8 mouse cellular contexts compared by ENCODE assay signal in genomic region chr13:48545476-48546281, GRCm38 (mm10). TPM values are rescaled to one million over a fixed set of nuclear protein-coding genes. Genes with fewer than 3 reads are reported as not detected.
DNase-seq lines count a peak whose midpoint lies in the region; ATAC-seq and TF ChIP-seq lines count a peak whose summit lies in the region.

No protein-coding gene starts in this region.

- no peaks in the 10 kb centered on the region for H3K36me3 ChIP-seq in heart, embryonic 12.5 days
- H3K36me3 ChIP-seq in kidney, postnatal 0 days (ENCODE audit: insufficient read depth, low read length) = no peaks in the 10 kb centered on the region
- no peaks in the 10 kb centered on the region for H3K36me3 ChIP-seq in liver, embryonic 11.5 days (ENCODE audit: control insufficient read depth, insufficient read depth, low read length)
- no peaks in the 10 kb centered on the region for H3K36me3 ChIP-seq in stomach, embryonic 14.5 days (ENCODE audit: control insufficient read depth, insufficient read depth, low read length)

- peak overlapping the region; percentile 77 for H3K4me2 ChIP-seq in heart, embryonic 12.5 days
- H3K4me2 ChIP-seq in kidney, postnatal 0 days (ENCODE audit: low read length) = peak overlapping the region; percentile 59
- peak overlapping the region; percentile 75 for H3K4me2 ChIP-seq in liver, embryonic 11.5 days
- peak overlapping the region; percentile 47 for H3K4me2 ChIP-seq in stomach, embryonic 14.5 days (replicated peaks; ENCODE audit: low read depth, low read length)

- ATAC-seq in erythroid progenitor cell, adult 5-6 weeks (replicated peaks; ENCODE audit: low FRiP score, poor library complexity, severe bottlenecking) = peak; percentile 82
- peak; percentile 92 for ATAC-seq in heart, embryonic 12.5 days (ENCODE audit: insufficient number of reproducible peaks, low FRiP score)
- peak; percentile 91 for ATAC-seq in kidney, postnatal 0 days (replicated peaks; ENCODE audit: low FRiP score, low read depth)
- peak; percentile 83 for ATAC-seq in liver, embryonic 11.5 days (replicated peaks; ENCODE audit: low FRiP score)
- ATAC-seq in stomach, embryonic 14.5 days (ENCODE audit: insufficient number of reproducible peaks, insufficient read depth, low FRiP score, low read depth) = peak; percentile 89

- peak; percentile 99 for DNase-seq in CD4-positive helper T cell, adult 2 months (ENCODE audit: low read depth, low spot score)
- peak; percentile 94 for DNase-seq in brain, embryonic 18.5 days (ENCODE audit: low read depth, low spot score)
- peak; percentile 98 for DNase-seq in kidney, postnatal 0 days (ENCODE audit: low spot score)
- peak; percentile 95 for DNase-seq in liver, embryonic 11.5 days (ENCODE audit: low spot score)
- peak; percentile 98 for DNase-seq in naive thymus-derived CD4-positive, alpha-beta T cell, adult 2 months (ENCODE audit: low read depth)

- H3K4me3 ChIP-seq in heart, embryonic 12.5 days = peak overlapping the region; percentile 76
- peak overlapping the region; percentile 97 for H3K4me3 ChIP-seq in kidney, postnatal 0 days (replicated peaks; ENCODE audit: low read depth, low read length)
- H3K4me3 ChIP-seq in liver, embryonic 11.5 days (ENCODE audit: low read depth, low read length) = peak overlapping the region; percentile 97
- H3K4me3 ChIP-seq in stomach, embryonic 14.5 days (ENCODE audit: low read depth, low read length) = peak overlapping the region; percentile 92

- H3K9me3 ChIP-seq in heart, embryonic 12.5 days (replicated peaks) = no peaks in the 10 kb centered on the region
- H3K9me3 ChIP-seq in kidney, postnatal 0 days (replicated peaks; ENCODE audit: low read length) = no peaks in the 10 kb centered on the region
- no peaks in the 10 kb centered on the region for H3K9me3 ChIP-seq in liver, embryonic 11.5 days (ENCODE audit: control insufficient read depth, low read length)
- H3K9me3 ChIP-seq in stomach, embryonic 14.5 days (ENCODE audit: control insufficient read depth, low read depth, low read length) = no peaks in the 10 kb centered on the region

- peak overlapping the region; percentile 98 for H3K9ac ChIP-seq in heart, embryonic 12.5 days
- H3K9ac ChIP-seq in kidney, postnatal 0 days (ENCODE audit: low read depth, low read length) = peak overlapping the region; percentile 99
- peak overlapping the region; percentile 100 for H3K9ac ChIP-seq in liver, embryonic 11.5 days (ENCODE audit: low read depth, low read length)
- peak overlapping the region; percentile 98 for H3K9ac ChIP-seq in stomach, embryonic 14.5 days (replicated peaks; ENCODE audit: low read depth, low read length)

- WGBS in heart, embryonic 12.5 days = under 1% methylated on average over 62 of the region's 72 CpGs
- under 1% methylated on average over 60 of the region's 72 CpGs for WGBS in kidney, postnatal 0 days
- under 1% methylated on average over 57 of the region's 72 CpGs for WGBS in liver, embryonic 11.5 days
- WGBS in stomach, embryonic 14.5 days = under 1% methylated on average over 63 of the region's 72 CpGs

- H3K27ac ChIP-seq in heart, embryonic 12.5 days (ENCODE audit: poor library complexity, severe bottlenecking) = peak overlapping the region; percentile 98
- H3K27ac ChIP-seq in kidney, postnatal 0 days = peak overlapping the region; percentile 99
- H3K27ac ChIP-seq in liver, embryonic 11.5 days (ENCODE audit: low read depth, low read length) = peak overlapping the region; percentile 99
- H3K27ac ChIP-seq in stomach, embryonic 14.5 days (ENCODE audit: low read length) = peak overlapping the region; percentile 100

- H3K4me1 ChIP-seq in heart, embryonic 12.5 days (replicated peaks) = peaks cover 25% of the 10 kb centered on the region
- H3K4me1 ChIP-seq in kidney, postnatal 0 days (replicated peaks; ENCODE audit: insufficient read depth, low read length) = peaks cover 9% of the 10 kb centered on the region; the same call in 1 of the 2 replicates
- peaks cover 26% of the 10 kb centered on the region for H3K4me1 ChIP-seq in liver, embryonic 11.5 days (replicated peaks; ENCODE audit: control insufficient read depth, insufficient read depth, low read length)
- peaks cover 20% of the 10 kb centered on the region; the same call in 1 of the 2 replicates for H3K4me1 ChIP-seq in stomach, embryonic 14.5 days (ENCODE audit: control insufficient read depth, insufficient read depth, low read length)

- no peak for TF ChIP-seq CTCF in kidney, postnatal 0 days (IDR thresholded peaks at IDR 0.05; ENCODE audit: low read depth)

- H3K27me3 ChIP-seq in heart, embryonic 12.5 days (replicated peaks) = no peaks in the 10 kb centered on the region
- no peaks in the 10 kb centered on the region for H3K27me3 ChIP-seq in kidney, postnatal 0 days (ENCODE audit: insufficient read depth, low read length)
- H3K27me3 ChIP-seq in liver, embryonic 11.5 days (replicated peaks; ENCODE audit: control insufficient read depth, insufficient read depth, low read length) = no peaks in the 10 kb centered on the region
- H3K27me3 ChIP-seq in stomach, embryonic 14.5 days (ENCODE audit: control insufficient read depth, insufficient read depth, low read length) = no peaks in the 10 kb centered on the region

RNA-seq across cellular contexts. Expression of gene A830005F24Rik, which starts 32.3 kb away (rescaled TPM):
- total RNA-seq in erythroid progenitor cell, adult 5-6 weeks (2015; ENCODE audit: low replicate concordance) = not detected in 2 replicates
- total RNA-seq in erythroid progenitor cell, adult 5-6 weeks (2017; ENCODE audit: low replicate concordance) = not detected in 2 replicates
- 0.75 and 0.76 TPM in 2 replicates for polyA plus RNA-seq in heart, embryonic 12.5 days (2016; fragmentation: Nextera tagmentation; extraction: Ambion mirVana)
- 0.64 and 1.1 TPM in 2 replicates for polyA plus RNA-seq in kidney, postnatal 0 days (2015; fragmentation: Nextera tagmentation; extraction: Ambion mirVana)
- 1.2 and 1.5 TPM in 2 replicates for polyA plus RNA-seq in liver, embryonic 11.5 days (2014; fragmentation: Nextera tagmentation; extraction: Ambion mirVana)
- 1.0 and 1.6 TPM in 2 replicates for polyA plus RNA-seq in stomach, embryonic 14.5 days (2014; fragmentation: Nextera tagmentation; extraction: Ambion mirVana)

RNA-seq across cellular contexts. Expression of gene Zfp169, which starts 32.4 kb away (rescaled TPM):
- 1.1 and 1.7 TPM in 2 replicates for total RNA-seq in erythroid progenitor cell, adult 5-6 weeks (2015; ENCODE audit: low replicate concordance)
- 1.3 and 2.2 TPM in 2 replicates for total RNA-seq in erythroid progenitor cell, adult 5-6 weeks (2017; ENCODE audit: low replicate concordance)
- polyA plus RNA-seq in heart, embryonic 12.5 days (2016; fragmentation: Nextera tagmentation; extraction: Ambion mirVana) = 3.8 and 4.1 TPM in 2 replicates
- 2.2 TPM in 2 replicates for polyA plus RNA-seq in kidney, postnatal 0 days (2015; fragmentation: Nextera tagmentation; extraction: Ambion mirVana)
- 2.9 and 3.4 TPM in 2 replicates for polyA plus RNA-seq in liver, embryonic 11.5 days (2014; fragmentation: Nextera tagmentation; extraction: Ambion mirVana)
- polyA plus RNA-seq in stomach, embryonic 14.5 days (2014; fragmentation: Nextera tagmentation; extraction: Ambion mirVana) = 5.0 and 6.7 TPM in 2 replicates

Comparison
In these comparisons a context has a peak if more than half of its experiments do, and no peak if none do; other contexts are left out.
1. Peak in every context shown above with its lines: DNase-seq, ATAC-seq, H3K4me3 ChIP-seq and H3K27ac ChIP-seq.